Mouse (Mus musculus) liver, embryonic 14.5 days (tissue): ENCODE data around the gene Olfr1318.

Experiments used
- CTCF ChIP-seq: IDR thresholded peaks from 2 replicates; pipeline ENCODE4 v1.5.1; 2016; ENCODE audit warnings: antibody characterized with exemption, low read depth, control low read depth
- EP300 ChIP-seq: IDR thresholded peaks from 2 replicates; pipeline ENCODE4 v1.6.1; 2016; ENCODE audit warnings: antibody characterized with exemption, low read depth

- TF ChIP-seq CTCF: no peak
- TF ChIP-seq EP300: no peak
Measured at GRCm38 (mm10) chr2:112153898-112154297, at the start of gene Olfr1318.
